Mouse (Mus musculus): ENCODE results near the gene Gm10273. TPM values are rescaled to one million over a fixed set of nuclear protein-coding genes. Genes with fewer than 3 reads are reported as not detected.

The Gm10273 gene
- polyA plus RNA-seq, 1 experiment from 2014 or later = 14.1 TPM

- H3K27ac ChIP-seq (replicated peaks) = no peak overlapping the region
- 84% methylated on average over 12 of the region's 12 CpGs for WGBS
- no peaks in the 10 kb centered on the region for H3K36me3 ChIP-seq
- H3K4me1 ChIP-seq = no peaks in the 10 kb centered on the region
- no peak for DNase-seq (ENCODE audit: low spot score)
- no peak overlapping the region for H3K4me3 ChIP-seq
- no peaks in the 10 kb centered on the region for H3K9me3 ChIP-seq (replicated peaks)
- no peaks in the 10 kb centered on the region for H3K27me3 ChIP-seq (ENCODE audit: low read depth, poor library complexity, severe bottlenecking)
These were observed 14.8 kb downstream of the Gm10273 start for GRCm38 (mm10) chr10:59410264-59410663.

GRCm38 (mm10) chr10:59413711-59414110 lies 18.3 kb downstream of the Gm10273 start:
- Histone ChIP-seq H3K4me1 (no peaks in the 10 kb centered on the region), H3K27me3 (ENCODE audit: low read depth, poor library complexity, severe bottlenecking) (no peaks in the 10 kb centered on the region), H3K9me3 (replicated peaks) (no peaks in the 10 kb centered on the region), H3K36me3 (no peaks in the 10 kb centered on the region), H3K27ac (replicated peaks) (no peak overlapping the region), H3K4me3 (no peak overlapping the region)
- 90% methylated on average over 4 of the region's 4 CpGs for WGBS
- DNase-seq (ENCODE audit: low spot score) = no peak

GRCm38 (mm10) chr10:59416623-59417022 lies 21.2 kb downstream of the Gm10273 start:
- 92% methylated on average over 3 of the region's 3 CpGs for WGBS

GRCm38 (mm10) chr10:59419516-59419915 lies 24.1 kb downstream of the Gm10273 start:
- no peak overlapping the region for H3K4me3 ChIP-seq
- H3K27ac ChIP-seq (replicated peaks) = no peak overlapping the region
- WGBS = 88% methylated on average over 4 of the region's 4 CpGs
- H3K9me3 ChIP-seq (replicated peaks) = no peaks in the 10 kb centered on the region
- no peaks in the 10 kb centered on the region for H3K36me3 ChIP-seq
- no peaks in the 10 kb centered on the region for H3K4me1 ChIP-seq
- no peaks in the 10 kb centered on the region for H3K27me3 ChIP-seq (ENCODE audit: low read depth, poor library complexity, severe bottlenecking)
- DNase-seq (ENCODE audit: low spot score) = no peak

More at GRCm38 (mm10) chr10:59416623-59417022, 21.2 kb downstream of the Gm10273 start:
- H3K4me1 ChIP-seq = no peaks in the 10 kb centered on the region
- no peak overlapping the region for H3K4me3 ChIP-seq
- DNase-seq (ENCODE audit: low spot score) = no peak
- H3K27ac ChIP-seq (replicated peaks) = no peak overlapping the region
- H3K27me3 ChIP-seq (ENCODE audit: low read depth, poor library complexity, severe bottlenecking) = no peaks in the 10 kb centered on the region
- H3K36me3 ChIP-seq = no peaks in the 10 kb centered on the region
- H3K9me3 ChIP-seq (replicated peaks) = no peaks in the 10 kb centered on the region

- 86% methylated on average over 3 of the region's 3 CpGs for WGBS
- DNase-seq (ENCODE audit: low spot score) = no peak
- no peaks in the 10 kb centered on the region for H3K4me1 ChIP-seq
- H3K9me3 ChIP-seq (replicated peaks) = no peaks in the 10 kb centered on the region
- H3K27me3 ChIP-seq (ENCODE audit: low read depth, poor library complexity, severe bottlenecking) = no peaks in the 10 kb centered on the region
- no peak overlapping the region for H3K4me3 ChIP-seq
- no peaks in the 10 kb centered on the region for H3K36me3 ChIP-seq
- H3K27ac ChIP-seq (replicated peaks) = no peak overlapping the region
These were observed 29.0 kb downstream of the Gm10273 start for GRCm38 (mm10) chr10:59424453-59424852.

GRCm38 (mm10) chr10:59425369-59425768 lies 29.9 kb downstream of the Gm10273 start:
- Histone ChIP-seq H3K36me3 (no peaks in the 10 kb centered on the region), H3K27ac (replicated peaks) (no peak overlapping the region), H3K4me3 (no peak overlapping the region), H3K9me3 (replicated peaks) (no peaks in the 10 kb centered on the region), H3K4me1 (0 out of 2 replicates have a peak, but pooled peaks cover under 1% of the 10 kb centered on the region), H3K27me3 (ENCODE audit: low read depth, poor library complexity, severe bottlenecking) (no peaks in the 10 kb centered on the region)
- DNase-seq (ENCODE audit: low spot score) = no peak
- WGBS = 92% methylated on average over 7 of the region's 7 CpGs

GRCm38 (mm10) chr10:59426371-59426770 lies 30.9 kb downstream of the Gm10273 start:
- Histone ChIP-seq H3K36me3 (no peaks in the 10 kb centered on the region), H3K27me3 (ENCODE audit: low read depth, poor library complexity, severe bottlenecking) (no peaks in the 10 kb centered on the region), H3K4me1 (peaks cover 7% of the 10 kb centered on the region), H3K9me3 (replicated peaks) (no peaks in the 10 kb centered on the region), H3K27ac (replicated peaks) (no peak overlapping the region), H3K4me3 (no peak overlapping the region)
- WGBS = 77% methylated on average over 4 of the region's 4 CpGs
- no peak for DNase-seq (ENCODE audit: low spot score)

GRCm38 (mm10) chr10:59429448-59430135 lies 34.2 kb downstream of the Gm10273 start:
- Histone ChIP-seq H3K27ac (replicated peaks) (no peak overlapping the region), H3K27me3 (ENCODE audit: low read depth, poor library complexity, severe bottlenecking) (no peaks in the 10 kb centered on the region), H3K36me3 (no peaks in the 10 kb centered on the region), H3K4me3 (no peak overlapping the region), H3K9me3 (replicated peaks) (no peaks in the 10 kb centered on the region), H3K4me1 (peaks cover 7% of the 10 kb centered on the region)
- 92% methylated on average over 16 of the region's 16 CpGs for WGBS
- no peak for DNase-seq (ENCODE audit: low spot score)

- no peak for DNase-seq (ENCODE audit: low spot score)
- no peak overlapping the region for H3K27ac ChIP-seq (replicated peaks)
- WGBS = 82% methylated on average over 6 of the region's 6 CpGs
- no peaks in the 10 kb centered on the region for H3K27me3 ChIP-seq (ENCODE audit: low read depth, poor library complexity, severe bottlenecking)
- no peaks in the 10 kb centered on the region for H3K9me3 ChIP-seq (replicated peaks)
- no peak overlapping the region for H3K4me3 ChIP-seq
- peaks cover 7% of the 10 kb centered on the region for H3K4me1 ChIP-seq
- H3K36me3 ChIP-seq = no peaks in the 10 kb centered on the region
These were observed 35.3 kb downstream of the Gm10273 start for GRCm38 (mm10) chr10:59430701-59431218.

- Histone ChIP-seq H3K27ac (replicated peaks) (no peak overlapping the region), H3K4me1 (peaks cover 3% of the 10 kb centered on the region), H3K27me3 (ENCODE audit: low read depth, poor library complexity, severe bottlenecking) (no peaks in the 10 kb centered on the region), H3K9me3 (replicated peaks) (no peaks in the 10 kb centered on the region), H3K36me3 (no peaks in the 10 kb centered on the region), H3K4me3 (no peak overlapping the region)
- DNase-seq (ENCODE audit: low spot score) = no peak
- 98% methylated on average over 18 of the region's 18 CpGs for WGBS
These were observed 40.3 kb downstream of the Gm10273 start for GRCm38 (mm10) chr10:59435746-59436145.

GRCm38 (mm10) chr10:59438651-59439050 lies 43.2 kb downstream of the Gm10273 start:
- no peak for DNase-seq (ENCODE audit: low spot score)
- Histone ChIP-seq H3K4me1 (no peaks in the 10 kb centered on the region), H3K9me3 (replicated peaks) (no peaks in the 10 kb centered on the region), H3K4me3 (no peak overlapping the region), H3K27ac (replicated peaks) (no peak overlapping the region), H3K36me3 (no peaks in the 10 kb centered on the region), H3K27me3 (ENCODE audit: low read depth, poor library complexity, severe bottlenecking) (no peaks in the 10 kb centered on the region)
- WGBS = 93% methylated on average over 12 of the region's 12 CpGs

GRCm38 (mm10) chr10:59439508-59439931 lies 44.1 kb downstream of the Gm10273 start:
- no peak for DNase-seq (ENCODE audit: low spot score)
- Histone ChIP-seq H3K4me1 (peaks cover 3% of the 10 kb centered on the region), H3K9me3 (replicated peaks) (no peaks in the 10 kb centered on the region), H3K27me3 (ENCODE audit: low read depth, poor library complexity, severe bottlenecking) (no peaks in the 10 kb centered on the region), H3K36me3 (no peaks in the 10 kb centered on the region), H3K27ac (replicated peaks) (no peak overlapping the region), H3K4me3 (no peak overlapping the region)
- 78% methylated on average over 5 of the region's 5 CpGs for WGBS

- H3K9me3 ChIP-seq (replicated peaks) = no peaks in the 10 kb centered on the region
- no peaks in the 10 kb centered on the region for H3K36me3 ChIP-seq
- peaks cover 8% of the 10 kb centered on the region for H3K4me1 ChIP-seq
- H3K27ac ChIP-seq (replicated peaks) = no peak overlapping the region
- no peaks in the 10 kb centered on the region for H3K27me3 ChIP-seq (ENCODE audit: low read depth, poor library complexity, severe bottlenecking)
- DNase-seq (ENCODE audit: low spot score) = no peak
- WGBS = 64% methylated on average over 6 of the region's 6 CpGs
- no peak overlapping the region for H3K4me3 ChIP-seq
These were observed 44.7 kb downstream of the Gm10273 start for GRCm38 (mm10) chr10:59440177-59440576.
